Mouse (Mus musculus) WW6 (cell line): ENCODE data around the gene Mettl1.

ENCODE experiments used
- DNase-seq: peaks from one replicate; pipeline ENCODE4 v3.0.0-alpha.2; 2013; ENCODE audit warnings: low read depth, low spot score

The Mettl1 gene

GRCm38 (mm10) chr10:127085052-127085451 lies 43.8 kb downstream of the Mettl1 start:
- DNase-seq, result no peak

- no peak for DNase-seq
Observed at GRCm38 (mm10) chr10:127085633-127086032, 44.4 kb downstream of the Mettl1 start.

- no peak for DNase-seq
Observed at GRCm38 (mm10) chr10:127090560-127091411, 49.6 kb downstream of the Mettl1 start.

GRCm38 (mm10) chr10:127091507-127092396 lies 50.5 kb downstream of the Mettl1 start:
- DNase-seq, result no peak

GRCm38 (mm10) chr10:127092742-127093141 lies 51.5 kb downstream of the Mettl1 start:
- DNase-seq, result no peak

- no peak for DNase-seq
Observed at GRCm38 (mm10) chr10:127094382-127094802, 53.2 kb downstream of the Mettl1 start.
